Mouse (Mus musculus) heart, embryonic 12.5 days (tissue): ENCODE results near the gene Engase. TPM values are rescaled to one million over a fixed set of nuclear protein-coding genes. Genes with fewer than 3 reads are reported as not detected.

Experiments
- ATAC-seq: fragments of 200-750 bp; cut with Nextera tagmentation; 2 replicates; pipeline ENCODE4 v1.8.0; 2017; ENCODE audit warnings: moderate TSS enrichment, moderate library complexity; ENCODE audit not compliant: insufficient number of reproducible peaks, low FRiP score
- H3K27ac ChIP-seq: fragments of 300-500 bp; sonication (generic); 2 replicates; pipeline ENCODE4 v1.5.1; 2016; ENCODE audit warnings: mild to moderate bottlenecking, moderate library complexity; ENCODE audit not compliant: poor library complexity, severe bottlenecking
- H3K27me3 ChIP-seq: fragments of 300-500 bp; sonication (generic); replicated peaks from 2 replicates; pipeline ENCODE4 v1.6.1; 2016; ENCODE audit warnings: mild to moderate bottlenecking, moderate library complexity
- H3K36me3 ChIP-seq: fragments of 300-500 bp; sonication (generic); 2 replicates; pipeline ENCODE4 v1.6.1; 2016; ENCODE audit warnings: mild to moderate bottlenecking, moderate library complexity
- H3K4me1 ChIP-seq: fragments of 300-500 bp; sonication (generic); replicated peaks from 2 replicates; pipeline ENCODE4 v1.6.1; 2016; ENCODE audit warnings: mild to moderate bottlenecking
- H3K4me2 ChIP-seq: fragments of 300-500 bp; sonication (generic); 2 replicates; pipeline ENCODE4 v1.6.1; 2016; ENCODE audit warnings: mild to moderate bottlenecking, moderate library complexity
- H3K4me3 ChIP-seq: fragments of 300-500 bp; sonication (generic); 2 replicates; pipeline ENCODE4 v1.5.1; 2016; ENCODE audit warnings: mild to moderate bottlenecking
- H3K9ac ChIP-seq: fragments of 300-500 bp; sonication (generic); 2 replicates; pipeline ENCODE4 v1.6.1; 2016; ENCODE audit warnings: mild to moderate bottlenecking, moderate library complexity
- H3K9me3 ChIP-seq: fragments of 300-500 bp; sonication (generic); replicated peaks from 2 replicates; pipeline ENCODE4 v1.6.1; 2016; ENCODE audit warnings: mild to moderate bottlenecking, moderate library complexity
- WGBS: fragments of 180-500 bp; shearing (Covaris S2); methylation state at CpG from one replicate; pipeline ENCODE4 v1.1.7; 2016; 5-methylcytosine and 5-hydroxymethylcytosine counted together
- polyA plus RNA-seq: library from polyadenylated mRNA; unstranded; fragments of >200 nt; fragmentation: Nextera tagmentation; extraction: Ambion mirVana; gene quantifications from 2 replicates; pipeline ENCODE4 v1.2.1, GENCODE M21; 2016

The Engase gene
- polyA plus RNA-seq, 1 experiment from 2014 or later = 4.6 TPM

GRCm38 (mm10) chr11:118508341-118508740, 31.7 kb downstream of the Engase start:
- H3K9ac ChIP-seq = no peak overlapping the region
- H3K27ac ChIP-seq = no peak overlapping the region
- no peak overlapping the region for H3K4me2 ChIP-seq
- no peaks in the 10 kb centered on the region for H3K9me3 ChIP-seq
- ATAC-seq = no peak
- no peaks in the 10 kb centered on the region for H3K36me3 ChIP-seq
- H3K4me1 ChIP-seq = peaks cover 10% of the 10 kb centered on the region
- 74% methylated on average over 7 of the region's 7 CpGs for WGBS
- H3K4me3 ChIP-seq = no peak overlapping the region
- peaks cover 70% of the 10 kb centered on the region for H3K27me3 ChIP-seq

- no peak overlapping the region for H3K4me3 ChIP-seq
- peak; percentile 31; the same call in 1 of the 2 replicates for ATAC-seq
- H3K27me3 ChIP-seq = peaks cover 48% of the 10 kb centered on the region
- H3K9me3 ChIP-seq = no peaks in the 10 kb centered on the region
- H3K9ac ChIP-seq = no peak overlapping the region
- H3K4me2 ChIP-seq = no peak overlapping the region
- no peak overlapping the region for H3K27ac ChIP-seq
- no peaks in the 10 kb centered on the region for H3K36me3 ChIP-seq
- H3K4me1 ChIP-seq = peaks cover 4% of the 10 kb centered on the region; the same call in 1 of the 2 replicates
- WGBS = 49% methylated on average over 6 of the region's 6 CpGs
These were observed 35.2 kb downstream of the Engase start for GRCm38 (mm10) chr11:118511851-118512250.

GRCm38 (mm10) chr11:118512257-118512910, 35.8 kb downstream of the Engase start:
- Histone ChIP-seq H3K9me3 (no peaks in the 10 kb centered on the region), H3K4me1 (peaks cover 4% of the 10 kb centered on the region; the same call in 1 of the 2 replicates), H3K27ac (no peak overlapping the region), H3K4me2 (no peak overlapping the region), H3K9ac (no peak overlapping the region), H3K36me3 (no peaks in the 10 kb centered on the region), H3K4me3 (no peak overlapping the region), H3K27me3 (peaks cover 43% of the 10 kb centered on the region)
- ATAC-seq = peak; percentile 28; the same call in 1 of the 2 replicates
- 53% methylated on average over 15 of the region's 15 CpGs for WGBS

- Histone ChIP-seq H3K4me3 (no peak overlapping the region), H3K4me1 (no peaks in the 10 kb centered on the region; the same call in 1 of the 2 replicates), H3K4me2 (no peak overlapping the region), H3K9me3 (no peaks in the 10 kb centered on the region), H3K27ac (no peak overlapping the region), H3K9ac (no peak overlapping the region), H3K27me3 (peaks cover 25% of the 10 kb centered on the region), H3K36me3 (no peaks in the 10 kb centered on the region)
- no peak for ATAC-seq
- 77% methylated on average over 7 of the region's 7 CpGs for WGBS
These were observed 41.3 kb downstream of the Engase start for GRCm38 (mm10) chr11:118517924-118518323.

GRCm38 (mm10) chr11:118518743-118519142, 42.1 kb downstream of the Engase start:
- H3K9me3 ChIP-seq = no peaks in the 10 kb centered on the region
- WGBS = 60% methylated on average over 7 of the region's 7 CpGs
- no peaks in the 10 kb centered on the region for H3K36me3 ChIP-seq
- peaks cover 19% of the 10 kb centered on the region for H3K27me3 ChIP-seq
- H3K9ac ChIP-seq = no peak overlapping the region
- no peaks in the 10 kb centered on the region; the same call in 1 of the 2 replicates for H3K4me1 ChIP-seq
- no peak overlapping the region for H3K4me3 ChIP-seq
- H3K27ac ChIP-seq = no peak overlapping the region
- no peak for ATAC-seq
- H3K4me2 ChIP-seq = no peak overlapping the region

GRCm38 (mm10) chr11:118520251-118520650, 43.6 kb downstream of the Engase start:
- H3K36me3 ChIP-seq = no peaks in the 10 kb centered on the region
- no peak overlapping the region for H3K27ac ChIP-seq
- ATAC-seq = no peak
- H3K9me3 ChIP-seq = no peaks in the 10 kb centered on the region
- no peak overlapping the region for H3K4me2 ChIP-seq
- no peak overlapping the region for H3K4me3 ChIP-seq
- H3K27me3 ChIP-seq = peaks cover 8% of the 10 kb centered on the region; the same call in 1 of the 2 replicates
- H3K9ac ChIP-seq = no peak overlapping the region
- no peaks in the 10 kb centered on the region; the same call in 1 of the 2 replicates for H3K4me1 ChIP-seq
- 49% methylated on average over 5 of the region's 5 CpGs for WGBS

GRCm38 (mm10) chr11:118520932-118521331, 44.3 kb downstream of the Engase start:
- 73% methylated on average over 2 of the region's 2 CpGs for WGBS
- Histone ChIP-seq H3K4me1 (no peaks in the 10 kb centered on the region; the same call in 1 of the 2 replicates), H3K4me3 (no peak overlapping the region), H3K36me3 (no peaks in the 10 kb centered on the region), H3K4me2 (no peak overlapping the region), H3K9ac (no peak overlapping the region), H3K27ac (no peak overlapping the region), H3K9me3 (no peaks in the 10 kb centered on the region), H3K27me3 (peaks cover 9% of the 10 kb centered on the region)
- ATAC-seq = no peak

- Histone ChIP-seq H3K4me3 (no peak overlapping the region), H3K9ac (no peak overlapping the region), H3K4me1 (no peaks in the 10 kb centered on the region), H3K4me2 (no peak overlapping the region), H3K9me3 (no peaks in the 10 kb centered on the region), H3K36me3 (no peaks in the 10 kb centered on the region), H3K27ac (no peak overlapping the region), H3K27me3 (peaks cover 24% of the 10 kb centered on the region)
- 79% methylated on average over 4 of the region's 4 CpGs for WGBS
- no peak for ATAC-seq
These were observed 47.0 kb downstream of the Engase start for GRCm38 (mm10) chr11:118523496-118524145.

- WGBS = 77% methylated on average over 11 of the region's 11 CpGs
- Histone ChIP-seq H3K27ac (no peak overlapping the region), H3K9me3 (no peaks in the 10 kb centered on the region), H3K9ac (no peak overlapping the region), H3K36me3 (no peaks in the 10 kb centered on the region), H3K27me3 (peaks cover 32% of the 10 kb centered on the region), H3K4me2 (no peak overlapping the region), H3K4me1 (peaks cover 7% of the 10 kb centered on the region), H3K4me3 (no peak overlapping the region)
- ATAC-seq = no peak
These were observed 48.4 kb downstream of the Engase start for GRCm38 (mm10) chr11:118525059-118525458.

GRCm38 (mm10) chr11:118528761-118529160, 52.1 kb downstream of the Engase start:
- no peaks in the 10 kb centered on the region for H3K9me3 ChIP-seq
- H3K27ac ChIP-seq = no peak overlapping the region
- peaks cover 43% of the 10 kb centered on the region for H3K27me3 ChIP-seq
- H3K4me1 ChIP-seq = peaks cover 12% of the 10 kb centered on the region
- no peak for ATAC-seq
- no peak overlapping the region for H3K9ac ChIP-seq
- no peak overlapping the region for H3K4me3 ChIP-seq
- 80% methylated on average over 9 of the region's 9 CpGs for WGBS
- no peaks in the 10 kb centered on the region for H3K36me3 ChIP-seq
- H3K4me2 ChIP-seq = no peak overlapping the region

GRCm38 (mm10) chr11:118530313-118530712, 53.7 kb downstream of the Engase start:
- no peak overlapping the region for H3K4me3 ChIP-seq
- peaks cover 12% of the 10 kb centered on the region for H3K4me1 ChIP-seq
- no peak overlapping the region for H3K9ac ChIP-seq
- WGBS = 66% methylated on average over 8 of the region's 8 CpGs
- ATAC-seq = no peak
- no peak overlapping the region for H3K4me2 ChIP-seq
- H3K36me3 ChIP-seq = no peaks in the 10 kb centered on the region
- H3K9me3 ChIP-seq = no peaks in the 10 kb centered on the region
- H3K27ac ChIP-seq = no peak overlapping the region
- H3K27me3 ChIP-seq = peaks cover 58% of the 10 kb centered on the region
